Mouse (Mus musculus) CD4-positive, CD25-positive, alpha-beta regulatory T cell, adult 2 months (primary cell): ENCODE data around the gene Prkcg.
"Not testable (repeated sequence)": the region's sequence is repeated elsewhere in the genome, so short reads cannot be mapped to it uniquely, and the experiment has no call there.

Experiments
- DNase-seq: peaks from one replicate; pipeline ENCODE4 v3.0.0-alpha.2; 2012; ENCODE audit warnings: low read depth, low spot score

The Prkcg gene

DNA sequence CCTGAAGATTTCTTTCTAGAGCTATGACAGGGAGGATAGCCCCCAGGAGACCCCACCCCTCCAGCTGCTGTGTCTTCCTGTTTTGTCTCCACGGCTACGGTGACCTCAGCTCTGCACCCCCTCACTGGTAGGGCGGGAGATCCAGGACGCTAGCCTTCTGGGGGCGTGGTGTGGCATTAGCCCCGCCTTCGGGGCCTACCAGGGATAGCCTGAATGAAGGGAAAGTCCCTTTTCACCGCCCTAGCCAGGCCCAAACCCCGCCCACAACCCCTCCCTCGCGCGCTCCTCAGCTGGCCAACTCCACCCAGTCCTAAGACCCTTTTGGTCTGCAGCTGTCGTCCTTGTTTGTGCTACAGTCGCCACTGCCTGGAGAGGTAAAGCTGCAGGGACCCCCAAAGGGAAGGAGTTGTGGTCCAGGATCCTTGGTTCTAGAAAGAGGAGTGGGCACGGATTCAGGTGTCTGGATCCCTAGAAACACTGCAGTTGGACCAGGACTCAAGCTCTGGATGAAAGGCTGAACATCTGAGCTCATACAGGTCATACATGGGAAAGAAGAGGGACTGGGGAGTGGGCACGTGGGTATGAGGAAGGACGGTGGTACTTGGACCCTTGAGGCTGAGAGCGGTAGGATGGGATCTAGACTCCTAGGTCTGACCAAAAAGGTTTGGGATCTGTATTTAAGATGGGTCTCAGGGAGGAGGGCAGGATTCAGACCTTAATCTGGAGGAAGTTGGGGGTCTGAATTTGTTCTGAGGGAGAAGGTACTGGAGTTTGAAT lies 1.5 kb downstream of the Prkcg start:
- peak; percentile 88 for DNase-seq

DNA sequence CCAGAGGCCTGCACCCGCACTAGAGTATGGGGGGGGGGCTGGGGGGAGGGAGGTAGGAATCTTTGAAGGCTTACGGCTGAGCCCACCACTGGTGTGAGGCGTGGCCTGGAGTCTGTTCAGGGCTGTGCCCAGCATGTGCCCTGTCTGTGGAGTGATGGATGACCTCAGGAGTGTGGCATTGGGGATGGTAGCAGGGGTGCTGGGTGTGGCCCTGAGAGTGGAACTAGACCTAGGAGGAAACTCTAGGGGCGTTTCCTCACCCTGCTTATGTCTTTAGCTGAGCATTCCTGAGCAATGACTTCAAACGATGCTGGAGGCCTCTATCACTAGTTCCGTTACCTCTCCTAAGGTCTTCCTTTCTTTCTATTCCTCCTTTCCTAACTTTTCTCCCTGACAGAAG lies 2.2 kb downstream of the Prkcg start:
- peak; percentile 8 for DNase-seq

DNA sequence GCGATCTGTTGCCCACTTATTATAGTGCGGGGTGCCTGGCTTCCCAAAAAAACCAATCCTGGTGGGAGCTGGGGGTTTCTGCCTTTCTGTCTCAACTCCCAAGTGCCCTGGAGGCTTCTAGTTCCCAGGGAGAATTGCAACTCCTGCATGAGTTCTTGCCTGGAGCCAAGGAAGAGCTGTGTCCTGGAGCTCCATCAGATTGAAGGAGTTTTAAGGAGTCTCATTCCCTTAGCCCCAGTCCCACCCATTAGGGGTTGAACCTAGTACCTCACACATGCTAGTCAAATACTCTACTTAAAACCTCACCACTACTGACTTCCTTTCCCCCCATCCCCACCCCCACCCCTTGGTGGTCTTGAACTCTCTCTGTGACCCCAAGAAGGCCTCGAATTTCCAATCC lies 2.8 kb downstream of the Prkcg start:
- DNase-seq = no peak

DNA sequence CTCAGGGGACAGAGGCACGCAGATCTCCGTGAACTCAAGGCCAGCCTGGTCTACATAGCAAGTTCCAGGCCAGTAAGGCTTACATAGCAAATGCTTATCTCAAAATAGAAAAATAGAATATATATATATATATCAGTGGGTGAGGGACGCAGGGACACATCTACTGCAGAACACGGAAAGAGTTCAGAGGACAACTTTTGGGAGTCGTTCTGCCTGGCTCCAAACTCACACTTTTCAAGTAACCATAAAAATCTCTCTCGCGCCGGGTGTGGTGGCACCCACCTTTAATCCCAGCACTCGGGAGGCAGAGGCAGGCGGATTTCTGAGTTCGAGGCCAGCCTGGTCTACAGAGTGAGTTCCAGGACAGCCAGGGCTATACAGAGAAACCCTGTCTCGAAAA lies 3.3 kb downstream of the Prkcg start:
- DNase-seq = not testable (repeated sequence)

DNA sequence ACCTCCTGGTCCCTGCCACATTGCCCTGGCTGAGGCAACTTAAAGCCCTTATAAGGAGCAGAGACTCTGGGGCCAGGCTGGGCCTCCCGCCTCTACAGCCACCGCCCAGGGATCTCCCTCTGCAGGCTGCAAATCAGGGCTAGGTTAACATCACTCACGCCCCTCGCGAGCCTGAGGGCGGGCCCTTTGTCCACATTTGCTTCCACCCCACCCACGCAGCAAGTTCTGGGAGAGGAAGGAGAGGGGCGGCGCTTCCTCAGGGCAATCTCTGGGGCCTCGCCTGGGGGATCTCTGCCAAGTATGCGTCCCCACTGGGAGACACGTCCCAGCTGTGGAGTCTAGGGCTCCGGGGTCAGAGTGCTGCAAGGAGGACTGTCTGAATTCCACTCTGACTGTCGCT lies 3.8 kb downstream of the Prkcg start:
- peak; percentile 33 for DNase-seq

DNA sequence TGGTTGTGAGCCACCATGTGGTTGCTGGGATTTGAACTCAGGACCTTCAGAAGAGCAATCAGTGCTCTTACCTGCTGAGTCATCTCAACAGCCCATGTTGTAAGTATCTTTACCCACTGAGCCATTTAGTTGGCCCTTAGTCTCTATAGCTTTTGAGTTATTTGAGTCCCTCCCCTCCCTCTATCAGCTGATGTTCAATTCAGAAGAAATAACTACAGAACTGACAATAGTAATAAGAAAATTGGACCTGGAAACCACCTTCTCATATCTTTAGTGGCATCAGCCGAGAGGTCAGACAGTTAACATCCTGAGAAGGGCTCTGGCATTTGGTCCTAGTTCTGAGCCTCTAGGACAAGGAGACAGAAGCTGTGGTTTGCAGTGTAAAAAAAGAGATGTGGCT lies 5.8 kb downstream of the Prkcg start:
- no peak for DNase-seq

DNA sequence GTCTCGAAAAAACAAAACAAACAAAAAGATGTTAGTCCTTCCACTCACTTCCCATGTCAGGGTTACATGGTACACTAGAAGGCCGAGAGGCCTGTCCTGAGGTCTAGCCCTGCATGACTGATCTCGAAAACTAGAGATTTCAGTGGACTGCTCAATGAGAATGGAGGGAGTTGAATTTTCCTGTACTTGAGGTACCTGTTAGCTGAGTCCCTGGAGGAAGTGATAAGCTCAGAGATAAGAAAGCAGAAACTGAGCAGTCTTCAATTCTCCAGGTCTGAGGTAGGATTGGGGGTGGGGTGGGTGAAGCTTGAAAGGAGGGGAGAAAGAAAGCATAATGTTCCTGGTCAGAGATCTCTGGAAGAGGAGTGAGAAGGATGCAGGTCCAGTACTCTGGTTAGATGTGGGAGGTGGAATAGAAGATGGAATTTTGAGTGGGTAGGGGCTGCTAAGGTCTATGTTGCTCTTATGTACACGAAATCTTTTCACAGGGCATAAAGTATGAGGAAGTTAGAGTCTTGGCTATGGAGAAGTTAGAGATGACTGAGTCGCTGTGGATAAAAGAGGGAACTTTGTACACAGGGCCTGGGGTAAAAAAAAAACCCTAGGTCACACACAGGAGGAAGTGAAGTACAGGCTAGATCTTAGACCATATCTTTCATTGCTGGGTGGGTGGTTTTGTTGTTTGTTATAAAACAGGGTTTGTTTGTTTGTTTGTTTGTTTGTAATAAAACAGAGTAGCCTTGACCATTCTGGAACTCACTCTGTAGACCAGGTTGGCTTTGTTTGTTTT lies 6.5 kb downstream of the Prkcg start:
- no peak for DNase-seq

DNA sequence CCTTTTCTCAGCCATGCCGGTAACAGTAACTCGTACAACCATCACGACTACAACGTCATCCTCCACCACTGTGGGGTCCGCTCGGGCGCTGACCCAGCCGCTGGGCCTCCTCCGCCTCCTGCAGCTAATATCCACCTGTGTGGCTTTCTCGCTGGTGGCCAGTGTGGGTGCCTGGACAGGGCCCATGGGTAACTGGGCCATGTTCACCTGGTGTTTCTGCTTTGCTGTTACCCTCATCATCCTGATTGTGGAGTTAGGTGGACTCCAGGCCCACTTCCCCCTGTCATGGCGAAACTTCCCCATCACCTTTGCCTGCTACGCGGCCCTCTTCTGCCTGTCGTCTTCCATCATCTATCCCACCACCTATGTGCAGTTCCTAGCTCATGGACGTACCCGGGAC lies 7.7 kb downstream of the Prkcg start:
- no peak for DNase-seq

DNA sequence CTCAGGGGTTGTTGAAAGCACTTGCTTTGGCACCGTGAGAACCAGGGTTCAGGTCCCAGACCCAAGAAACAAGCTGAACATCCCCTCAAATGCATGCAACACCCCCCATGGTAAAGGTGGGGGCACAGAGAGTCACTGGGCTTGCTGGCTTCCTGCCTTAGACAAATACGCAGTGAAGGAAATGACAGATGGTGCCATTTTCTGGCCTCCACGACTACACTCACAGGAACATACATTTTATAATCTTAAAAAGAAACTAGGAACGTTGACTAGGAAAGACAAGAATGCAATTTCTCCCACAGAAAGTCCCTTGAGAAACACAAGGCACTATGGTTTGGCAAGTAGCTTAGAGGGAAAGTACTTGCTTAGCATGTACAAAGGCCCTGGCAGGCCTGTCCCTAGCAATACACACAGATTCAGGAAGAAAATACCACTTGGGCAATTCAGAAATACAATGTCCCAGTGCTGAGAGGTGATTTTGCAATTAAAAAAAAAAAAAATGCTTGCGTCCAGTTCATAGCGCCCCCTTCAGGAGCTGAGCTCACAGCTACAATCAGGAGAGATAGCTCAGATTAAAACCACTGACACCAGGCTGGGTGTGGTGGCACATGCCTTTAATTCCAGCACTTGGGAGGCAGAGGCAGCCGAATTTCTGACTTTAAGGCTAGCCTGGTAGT lies 11.1 kb downstream of the Prkcg start:
- DNase-seq = peak; percentile 27

DNA sequence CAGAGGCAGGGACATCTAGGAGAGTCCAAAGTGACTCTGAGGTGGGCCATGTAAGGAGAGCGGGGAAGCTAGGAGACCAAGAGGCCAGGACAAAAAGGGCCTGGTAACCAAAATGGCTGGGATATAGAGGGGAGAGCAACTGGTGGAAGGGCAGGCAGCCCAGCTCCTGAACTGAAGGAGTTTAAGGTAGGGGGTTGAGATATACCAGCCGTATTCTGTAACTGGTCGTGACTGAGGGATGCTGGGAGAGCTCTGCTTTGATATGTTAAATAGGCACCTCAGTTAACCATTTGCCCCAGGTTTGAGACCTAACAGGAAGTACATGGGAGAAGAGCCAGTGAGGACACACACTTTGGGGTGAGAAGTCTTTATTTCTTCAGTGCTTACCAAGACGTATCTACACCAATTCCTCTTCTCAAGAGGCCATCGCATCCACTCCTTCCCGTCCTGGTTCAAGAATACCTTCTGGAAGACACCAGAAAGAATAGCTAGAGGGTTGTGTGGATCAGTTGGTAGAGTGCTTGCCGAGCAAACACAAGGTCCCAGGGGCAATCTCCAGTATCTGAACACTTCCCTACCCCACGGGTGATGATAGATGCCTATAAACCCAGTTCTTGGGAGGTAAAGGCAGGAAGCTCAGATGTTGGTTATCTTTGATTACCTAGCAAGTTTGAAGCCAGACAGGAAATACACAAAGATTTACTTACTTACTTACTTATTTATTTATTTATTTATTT lies 12.1 kb downstream of the Prkcg start:
- DNase-seq = no peak

DNA sequence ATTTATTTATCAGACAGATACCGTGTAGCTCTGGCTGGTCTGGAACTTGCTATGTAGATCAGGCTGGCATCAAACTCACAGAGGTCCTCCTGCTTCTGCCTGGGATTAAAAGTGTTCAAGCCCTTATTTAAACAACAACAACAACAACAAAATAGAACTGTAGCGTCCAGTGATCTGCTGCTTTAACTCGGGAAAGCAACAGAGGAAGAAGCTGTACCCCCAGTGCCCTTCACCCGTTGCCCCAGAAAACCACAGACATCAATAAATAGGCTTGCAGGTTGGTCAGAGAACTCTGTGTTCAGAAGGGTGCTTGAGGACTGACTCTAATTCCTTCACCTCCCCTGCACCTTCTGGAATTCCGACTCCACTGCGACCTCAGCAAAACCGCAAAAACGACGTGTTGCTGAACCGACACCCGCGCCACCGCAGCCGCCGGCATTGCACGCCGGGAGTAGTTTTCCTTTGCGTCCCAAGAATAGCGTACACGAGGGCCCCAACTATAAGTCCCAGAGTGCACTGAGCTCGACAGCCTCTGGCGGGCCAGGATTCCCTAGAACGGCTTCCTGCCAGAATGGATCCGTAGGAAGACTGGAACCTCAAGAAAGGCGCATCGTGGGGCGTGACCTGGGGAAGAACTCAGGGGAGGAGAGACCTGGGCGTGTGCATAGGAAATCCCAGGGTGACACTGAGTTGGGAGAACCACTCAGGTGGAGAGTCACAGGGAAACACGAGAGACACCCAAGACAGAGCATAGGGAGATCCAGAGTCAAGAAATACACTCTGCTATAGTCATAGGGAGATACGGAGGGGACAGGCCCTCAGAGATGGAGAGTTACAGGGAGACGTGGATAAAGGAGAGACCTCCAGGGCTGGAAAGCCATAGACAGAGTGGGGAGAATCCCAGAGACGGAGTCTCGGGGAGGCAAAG lies 12.9 kb downstream of the Prkcg start:
- DNase-seq = no peak

DNA sequence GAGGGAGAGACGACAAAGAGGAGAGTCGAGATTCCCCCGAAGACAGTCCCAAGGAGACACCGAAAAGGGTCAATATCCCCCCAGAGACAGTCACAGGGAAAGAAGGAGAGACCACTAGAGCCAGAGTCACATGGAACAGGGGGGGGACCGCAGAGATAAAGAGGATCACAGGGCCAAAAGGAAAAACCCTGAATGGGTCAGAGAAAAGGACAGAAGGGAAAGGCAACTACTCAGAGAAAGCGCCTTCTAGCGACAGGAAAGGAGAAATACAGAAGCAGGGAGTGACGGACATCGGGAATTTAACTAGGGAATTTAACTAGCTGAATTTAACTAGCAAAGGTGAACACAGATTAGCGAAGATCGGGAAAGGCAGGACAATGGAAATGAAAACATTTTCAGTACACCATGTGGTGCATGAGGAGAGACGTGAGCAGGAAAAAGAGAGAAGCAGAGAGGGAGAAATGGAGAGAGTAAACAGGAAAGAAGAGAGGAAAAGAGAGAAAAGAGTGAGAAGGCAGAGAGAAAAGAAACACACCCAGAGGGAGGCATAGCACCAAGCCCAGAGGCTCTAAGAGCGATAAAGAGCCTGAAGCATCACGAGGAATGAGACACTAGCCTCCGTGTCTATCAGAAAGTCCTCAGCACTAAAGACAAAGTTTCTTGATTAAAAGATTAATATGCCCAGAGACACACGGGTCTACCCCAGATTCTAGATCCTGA lies 13.7 kb downstream of the Prkcg start:
- no peak for DNase-seq

DNA sequence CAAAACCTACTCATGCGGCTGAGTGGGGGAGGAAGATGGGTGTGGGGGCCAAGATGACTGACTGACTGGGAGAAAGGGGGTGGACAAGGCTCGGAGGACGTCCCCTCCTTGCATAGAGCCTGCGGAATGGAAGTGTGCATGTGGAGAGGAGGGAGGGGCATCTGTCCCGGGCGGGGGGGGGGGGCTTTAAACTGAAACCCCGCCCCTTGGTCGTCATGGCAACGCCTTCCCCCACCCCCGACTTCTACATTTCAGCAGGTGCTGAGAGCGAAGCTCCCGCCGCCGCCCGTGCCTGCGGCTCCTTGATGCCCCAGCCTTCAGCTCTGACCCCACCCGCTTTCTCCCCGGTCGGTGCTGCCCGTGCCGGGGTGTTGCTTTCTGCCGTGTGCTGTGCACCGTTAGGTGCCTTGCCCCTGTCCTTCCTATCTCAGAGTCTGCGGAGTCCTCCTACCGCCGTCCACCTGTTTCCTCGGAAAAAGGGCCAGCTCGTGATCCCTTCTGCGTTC lies 14.3 kb downstream of the Prkcg start:
- DNase-seq = peak; percentile 49

DNA sequence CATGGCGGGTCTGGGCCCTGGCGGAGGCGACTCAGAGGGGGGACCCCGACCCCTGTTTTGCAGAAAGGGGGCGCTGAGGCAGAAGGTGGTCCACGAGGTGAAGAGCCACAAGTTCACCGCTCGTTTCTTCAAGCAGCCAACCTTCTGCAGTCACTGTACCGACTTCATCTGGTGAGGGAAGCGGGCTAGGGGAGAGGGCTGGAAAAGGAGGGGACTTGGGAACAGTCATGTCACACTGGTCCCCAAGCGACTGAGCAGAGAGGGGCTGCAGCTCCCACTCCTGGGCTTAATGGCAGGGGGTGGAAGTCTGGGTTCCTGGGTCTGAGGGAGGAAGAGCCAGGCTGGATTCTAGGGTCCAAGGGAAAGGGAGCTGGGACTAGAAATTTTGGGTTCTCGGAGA lies 14.8 kb downstream of the Prkcg start:
- no peak for DNase-seq

DNA sequence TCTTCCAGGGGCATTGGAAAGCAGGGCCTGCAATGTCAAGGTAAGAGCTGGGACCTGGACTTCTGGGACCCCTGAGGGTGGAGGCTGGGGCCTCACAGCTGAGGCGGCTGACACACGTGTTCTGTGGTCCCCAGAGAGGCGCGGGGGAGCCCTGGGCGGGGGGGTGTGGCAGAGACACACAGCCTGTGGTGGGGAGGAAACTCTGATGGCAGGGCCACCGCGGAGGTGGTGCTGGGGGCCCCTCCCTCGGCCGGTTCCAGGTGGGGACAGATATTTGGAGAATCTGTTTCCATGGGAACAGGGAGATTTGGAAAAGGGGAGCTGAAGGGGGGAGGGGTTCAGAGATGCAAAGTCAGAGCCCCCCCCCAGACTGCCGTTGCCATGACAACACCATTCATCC lies 15.3 kb downstream of the Prkcg start:
- peak; percentile 8 for DNase-seq

DNA sequence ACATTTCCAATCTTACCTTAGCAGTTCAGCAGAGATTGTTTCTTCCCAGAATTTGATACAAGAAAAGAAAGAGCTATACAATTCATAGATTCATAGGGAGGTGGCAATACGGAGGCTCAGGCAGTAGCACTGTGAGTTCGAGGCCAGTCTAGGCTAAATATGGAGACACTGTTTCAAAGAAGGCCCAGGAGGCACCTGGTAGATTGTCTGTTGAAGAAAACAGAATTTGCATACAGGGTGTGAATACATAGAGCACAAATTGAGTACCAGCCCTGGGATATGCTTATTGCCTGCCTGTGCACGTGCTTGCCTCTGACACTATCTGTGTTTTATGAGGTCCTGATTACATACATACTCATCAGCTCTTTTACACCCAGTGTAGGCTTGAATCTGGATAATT lies 17.4 kb downstream of the Prkcg start:
- DNase-seq = no peak

DNA sequence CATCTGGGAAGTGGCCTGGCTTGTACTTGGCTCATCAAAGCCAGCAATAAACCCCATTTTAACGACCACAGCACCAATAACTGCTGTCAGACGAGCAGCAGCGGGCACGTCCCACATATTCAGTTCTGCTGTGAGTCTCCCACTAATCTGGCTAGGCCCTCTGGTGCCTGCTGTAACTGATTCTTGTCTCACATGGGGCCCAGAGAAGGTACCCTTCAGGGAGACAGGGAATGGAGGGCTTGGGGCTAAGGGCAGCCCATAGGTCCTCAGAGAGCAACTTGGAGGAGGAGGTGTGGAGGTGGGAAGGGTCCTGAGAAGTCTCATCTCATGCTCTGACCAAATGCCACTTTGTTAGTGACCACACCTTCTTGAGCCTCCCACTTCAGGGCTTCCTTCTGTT lies 19.7 kb downstream of the Prkcg start:
- no peak for DNase-seq

DNA sequence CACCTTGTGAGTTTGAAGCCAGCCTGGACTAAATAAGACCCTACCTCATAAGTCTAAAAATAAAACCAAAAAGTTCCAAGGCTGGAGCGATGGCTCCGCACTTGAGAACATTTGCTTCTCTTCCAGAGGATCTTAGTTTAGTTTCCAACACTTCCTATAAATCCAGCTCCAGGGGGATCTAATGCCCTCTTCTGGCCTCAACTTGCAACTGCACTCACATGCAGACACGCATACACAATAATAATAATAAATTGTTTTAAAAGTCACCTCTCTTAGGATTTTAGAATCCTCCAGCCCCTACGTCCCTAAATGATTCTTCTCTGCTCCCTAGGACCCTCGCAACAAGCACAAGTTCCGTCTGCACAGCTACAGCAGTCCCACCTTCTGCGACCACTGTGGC lies 21.3 kb downstream of the Prkcg start:
- no peak for DNase-seq

DNA sequence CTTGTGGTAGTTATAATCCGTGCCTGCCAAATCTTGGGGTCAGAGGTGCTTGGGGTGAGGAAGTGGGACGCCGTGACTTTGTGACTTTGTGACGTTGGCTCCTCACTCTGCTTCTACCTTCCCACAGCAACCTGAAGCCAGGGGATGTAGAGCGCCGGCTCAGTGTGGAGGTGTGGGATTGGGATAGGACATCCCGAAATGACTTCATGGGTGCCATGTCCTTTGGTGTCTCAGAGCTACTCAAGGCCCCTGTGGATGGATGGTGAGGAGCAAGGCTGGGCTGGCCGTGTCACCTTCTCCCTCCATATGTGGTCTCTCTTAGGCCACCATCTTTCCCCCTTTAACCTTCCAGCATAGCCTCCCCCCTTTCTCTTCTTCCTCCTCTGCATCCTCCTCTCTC lies 24.6 kb downstream of the Prkcg start:
- no peak for DNase-seq

DNA sequence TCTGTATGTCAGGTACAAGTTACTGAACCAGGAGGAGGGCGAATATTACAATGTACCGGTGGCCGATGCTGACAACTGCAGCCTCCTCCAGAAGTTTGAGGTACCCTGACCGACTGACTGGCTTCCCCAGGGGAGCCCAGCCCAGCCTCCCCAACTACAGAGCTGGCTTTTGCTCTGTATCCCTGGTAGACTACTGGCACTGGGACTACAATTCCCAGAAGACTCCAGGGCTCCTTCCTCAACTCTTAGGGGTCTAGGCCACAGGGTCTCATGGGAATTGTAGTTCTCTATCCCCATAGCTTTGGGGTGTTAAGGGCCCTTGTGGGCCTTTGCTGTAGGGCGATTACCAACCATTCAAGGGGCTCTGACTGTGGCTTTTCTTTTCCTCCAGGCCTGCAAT lies 25.1 kb downstream of the Prkcg start:
- DNase-seq = no peak
